Mouse (Mus musculus) cerebellum, adult 11-12 months (tissue): Measurements from ENCODE around the gene Psmc3ip.
A peak's percentile ranks its signal among the peaks of the same experiment; 100 is the strongest.

Source experiments
- DNase-seq: peaks from one replicate; pipeline ENCODE4 v3.0.0; 2022

Gene Psmc3ip

DNA sequence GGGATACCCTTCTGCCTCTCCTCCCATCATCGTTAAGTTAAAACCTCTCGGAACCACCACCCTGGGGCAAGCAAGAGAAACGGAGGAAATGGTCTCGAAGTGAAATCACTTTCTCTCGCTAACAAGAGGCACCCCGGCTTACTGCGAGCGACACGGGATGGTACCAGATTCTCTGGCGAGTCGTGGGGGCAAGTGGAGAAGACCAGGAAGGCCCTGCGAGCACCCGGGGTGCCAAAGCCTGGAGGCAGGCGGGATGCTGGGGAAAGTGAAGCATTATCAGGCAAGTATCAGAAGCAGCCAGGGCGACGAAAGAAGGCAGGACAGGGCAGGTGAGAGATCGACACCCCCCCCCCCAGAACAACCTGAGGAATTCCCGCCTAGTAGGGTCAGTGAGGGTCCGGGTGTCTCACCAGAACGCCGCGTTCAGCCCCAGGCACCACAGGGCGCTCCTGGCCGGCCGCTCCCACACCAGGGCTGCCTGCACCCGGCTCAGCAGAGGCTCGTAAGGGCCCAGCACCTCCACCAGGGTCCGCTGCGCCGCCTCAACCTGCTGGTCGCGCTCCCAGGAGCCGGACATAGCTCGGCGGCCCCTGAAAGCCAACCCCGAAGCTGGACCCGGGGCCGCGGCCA lies 24.0 kb upstream of the Psmc3ip start:
- DNase-seq, result peak; percentile 27

DNA sequence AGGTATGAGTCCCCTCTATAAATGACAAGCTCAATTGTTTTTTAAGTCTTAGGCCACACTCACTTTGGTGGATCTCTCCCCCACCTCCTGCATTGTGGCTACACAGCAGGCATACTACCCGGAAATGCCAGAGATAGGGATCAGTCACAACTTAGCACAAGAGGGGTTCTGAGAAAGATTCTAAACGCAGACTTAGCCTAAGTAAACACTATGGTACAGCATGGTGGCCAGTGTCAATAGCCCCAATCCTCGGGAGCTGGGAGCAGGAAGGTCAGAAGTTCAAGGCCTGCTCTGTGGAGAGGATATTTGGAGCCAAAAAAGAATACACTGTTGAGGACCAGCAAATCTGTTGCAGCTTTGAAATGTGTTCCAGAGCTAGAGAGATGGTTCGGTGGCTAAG lies 22.9 kb upstream of the Psmc3ip start:
- peak; percentile 21 for DNase-seq

GRCm38 (mm10) chr11:101115564-101115963 lies 20.3 kb upstream of the Psmc3ip start:
- peak; percentile 2 for DNase-seq

- DNase-seq, result peak; percentile 6
Measured at GRCm38 (mm10) chr11:101112186-101112585, 16.9 kb upstream of the Psmc3ip start.

DNA sequence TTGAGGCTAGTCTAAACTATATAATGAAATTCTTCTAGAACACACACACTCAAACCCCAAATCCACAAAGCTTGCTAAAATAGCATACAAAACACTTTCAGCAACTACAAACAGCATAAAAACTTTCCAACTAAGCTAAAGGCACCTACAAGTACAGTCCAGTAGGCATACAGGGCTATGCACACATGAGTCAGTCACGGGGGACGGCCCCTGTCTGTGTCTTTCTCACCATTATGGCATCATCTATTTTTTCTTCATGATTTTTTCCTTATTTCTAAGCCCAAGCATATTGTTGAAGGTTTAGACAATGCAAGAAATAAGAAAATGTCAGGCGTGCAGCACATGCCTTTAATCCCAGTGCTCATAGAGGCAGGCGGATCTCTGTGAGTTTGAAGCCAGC lies 15.9 kb upstream of the Psmc3ip start:
- no peak for DNase-seq

DNA sequence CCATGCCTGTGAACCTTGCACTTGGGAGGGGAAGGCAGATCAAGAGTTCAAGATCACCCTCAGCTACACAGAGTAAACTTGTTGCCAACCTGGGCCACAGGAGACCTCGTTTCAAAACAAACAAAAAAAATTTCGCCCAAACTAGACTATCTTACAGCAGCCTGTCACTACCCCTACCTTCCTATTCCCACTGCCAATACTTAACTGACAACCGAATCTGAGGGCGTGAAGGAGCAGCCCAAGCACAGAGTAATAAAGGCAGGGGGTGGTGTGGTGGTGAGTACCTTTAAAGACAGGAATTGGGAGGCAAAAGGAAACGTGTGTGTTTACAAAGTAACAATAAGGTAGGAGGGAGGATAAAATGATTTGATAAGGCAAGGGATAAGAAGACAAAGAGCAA lies 15.5 kb upstream of the Psmc3ip start:
- no peak for DNase-seq

GRCm38 (mm10) chr11:101109351-101109750 lies 14.1 kb upstream of the Psmc3ip start:
- peak; percentile 12 for DNase-seq

- DNase-seq, result no peak
Measured at GRCm38 (mm10) chr11:101103011-101103410, 7.8 kb upstream of the Psmc3ip start.

- DNase-seq, result peak; percentile 24
Measured at GRCm38 (mm10) chr11:101098231-101098630, 3.0 kb upstream of the Psmc3ip start.

- DNase-seq, result no peak
Measured at GRCm38 (mm10) chr11:101094930-101095313, 314 bp downstream of the Psmc3ip start.

- no peak for DNase-seq
Measured at GRCm38 (mm10) chr11:101089931-101090330, 5.3 kb downstream of the Psmc3ip start.

DNA sequence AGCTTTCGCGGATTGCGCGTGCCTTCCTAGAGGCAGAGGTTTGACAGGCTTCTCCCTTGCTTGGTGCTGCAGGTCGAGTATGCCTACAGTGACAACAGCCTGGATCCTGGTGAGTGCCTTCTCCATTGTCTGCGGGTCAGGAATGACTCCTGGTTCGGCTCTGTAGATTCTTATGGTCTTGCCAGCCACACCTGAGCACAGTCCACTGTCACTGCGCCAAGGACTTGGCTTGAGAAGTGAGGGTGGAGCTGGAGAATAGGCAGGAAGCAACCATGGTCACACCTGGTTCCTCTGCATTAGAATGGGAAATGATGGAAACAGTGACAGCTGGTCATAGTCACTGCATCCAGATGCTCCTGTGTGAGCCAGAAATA lies 7.6 kb downstream of the Psmc3ip start:
- DNase-seq, result no peak

- DNase-seq, result peak; percentile 90
Measured at GRCm38 (mm10) chr11:101086756-101087681, 8.2 kb downstream of the Psmc3ip start, which contains the start of gene Mlx. Gene Mlx, plus strand, starts transcription at chr11:101087277.

- peak; percentile 55 for DNase-seq
Measured at GRCm38 (mm10) chr11:101086323-101086674, 8.9 kb downstream of the Psmc3ip start.

- peak; percentile 50 for DNase-seq
Measured at GRCm38 (mm10) chr11:101085617-101086322, 9.5 kb downstream of the Psmc3ip start.

- DNase-seq, result peak; percentile 41
Measured at GRCm38 (mm10) chr11:101084811-101085210, 10.4 kb downstream of the Psmc3ip start.

- peak; percentile 61 for DNase-seq
Measured at GRCm38 (mm10) chr11:101084246-101084645, 11.0 kb downstream of the Psmc3ip start.

- DNase-seq, result peak; percentile 75
Measured at GRCm38 (mm10) chr11:101083083-101083697, 12.0 kb downstream of the Psmc3ip start.

DNA sequence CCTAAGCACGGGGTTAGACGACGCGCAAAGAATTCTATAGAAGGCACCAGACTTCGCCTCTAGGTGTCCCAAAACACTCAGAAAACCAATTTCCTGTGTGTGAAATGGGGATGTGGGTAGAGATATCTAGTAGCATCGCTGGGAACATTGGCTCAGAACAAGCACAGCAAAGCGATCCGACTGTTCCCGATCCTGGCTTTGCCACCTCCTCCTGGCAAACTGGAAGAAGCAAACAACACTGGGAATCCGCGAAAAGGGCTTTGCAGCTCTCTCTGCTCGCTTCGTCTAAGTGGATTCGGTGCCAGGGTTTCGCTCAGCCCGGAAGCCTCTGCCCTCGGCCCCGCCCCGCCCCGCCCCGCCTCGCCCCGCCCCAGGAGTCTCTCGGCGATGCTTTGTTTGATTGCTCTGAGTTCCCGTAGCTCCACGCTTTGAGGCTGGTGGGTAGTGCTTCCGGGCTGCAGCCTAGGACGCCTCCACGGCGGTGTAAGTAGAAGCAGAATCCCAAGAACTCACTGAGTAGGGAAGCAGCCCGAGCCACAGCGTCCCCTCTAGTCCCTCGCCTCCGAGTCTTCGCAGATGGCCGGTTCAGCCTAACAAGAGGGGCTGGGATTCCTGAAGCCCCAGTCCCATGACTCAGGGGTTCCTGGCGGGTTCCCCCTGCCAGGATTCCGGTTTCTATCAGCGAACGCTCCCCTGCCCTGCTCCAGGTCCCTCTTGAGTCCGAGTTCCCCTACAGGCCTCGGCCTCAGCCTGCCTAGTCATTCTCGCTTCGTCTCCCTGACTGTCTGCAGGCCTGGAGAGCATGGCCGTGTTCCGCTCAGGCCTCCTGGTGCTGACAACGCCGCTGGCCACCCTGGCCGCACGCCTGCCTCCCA lies 12.8 kb downstream of the Psmc3ip start, which contains the start of gene Coasy:
Coasy (plus strand) TSS at position 358 of the 875 bp plus-strand sequence.
- peak; percentile 92 for DNase-seq

- no peak for DNase-seq
Measured at GRCm38 (mm10) chr11:101081659-101082058, 13.6 kb downstream of the Psmc3ip start.

- DNase-seq, result peak; percentile 8
Measured at GRCm38 (mm10) chr11:101080421-101080820, 14.8 kb downstream of the Psmc3ip start.

DNA sequence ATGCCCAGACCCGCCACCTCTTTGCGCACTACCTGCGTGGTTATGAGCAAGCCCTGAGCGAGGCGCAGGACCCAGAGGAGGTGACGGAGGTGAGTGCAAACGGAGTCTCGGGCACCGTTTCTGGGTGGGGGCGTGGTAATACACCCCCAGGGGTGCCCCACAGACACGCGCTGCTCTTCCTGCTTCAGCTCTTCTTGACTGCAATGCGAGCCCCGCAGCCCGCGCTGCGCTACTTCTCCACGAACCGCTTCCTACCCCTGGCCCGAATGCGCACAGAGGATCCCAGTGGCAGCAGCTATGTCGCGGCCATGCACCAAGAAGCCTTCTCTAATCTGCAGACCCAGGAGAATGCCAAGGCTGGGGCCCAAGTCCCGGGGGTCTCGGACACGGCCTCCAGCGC lies 15.5 kb downstream of the Psmc3ip start:
- peak; percentile 49 for DNase-seq
